Mouse (Mus musculus) lung, embryonic 14.5 days (tissue): ENCODE measurements around the gene Nol3. TPM values are rescaled to one million over a fixed set of nuclear protein-coding genes. Genes with fewer than 3 reads are reported as not detected.

ENCODE experiments used
- ATAC-seq: fragments of 200-750 bp; cut with Nextera tagmentation; 2 replicates; pipeline ENCODE4 v1.8.0; 2017; ENCODE audit warnings: mild to moderate bottlenecking, moderate TSS enrichment, moderate library complexity; ENCODE audit not compliant: insufficient read depth
- DNase-seq: peaks from one replicate; pipeline ENCODE4 v3.0.0-alpha.2; 2015
- H3K27ac ChIP-seq: fragments of 300-500 bp; sonication (generic); 2 replicates; pipeline ENCODE4 v1.5.1; 2014; ENCODE audit warnings: low read depth, mild to moderate bottlenecking, moderate library complexity
- H3K27me3 ChIP-seq: fragments of 300-500 bp; sonication (generic); 2 replicates; pipeline ENCODE4 v1.6.1; 2014; ENCODE audit warnings: low read length, control low read depth; ENCODE audit not compliant: insufficient read depth
- H3K36me3 ChIP-seq: fragments of 300-500 bp; sonication (generic); 2 replicates; pipeline ENCODE4 v1.6.1; 2014; ENCODE audit warnings: control low read depth; ENCODE audit not compliant: insufficient read depth
- H3K4me1 ChIP-seq: fragments of 300-500 bp; sonication (generic); 2 replicates; pipeline ENCODE4 v1.6.1; 2014; ENCODE audit warnings: antibody characterized with exemption, control low read depth; ENCODE audit not compliant: insufficient read depth
- H3K4me2 ChIP-seq: fragments of 300-500 bp; sonication (generic); 2 replicates; pipeline ENCODE4 v1.6.1; 2014; ENCODE audit warnings: mild to moderate bottlenecking
- H3K4me3 ChIP-seq: fragments of 300-500 bp; sonication (generic); 2 replicates; pipeline ENCODE4 v1.5.1; 2014; ENCODE audit warnings: low read depth, low read length
- H3K9ac ChIP-seq: fragments of 300-500 bp; sonication (generic); 2 replicates; pipeline ENCODE4 v1.6.1; 2014
- H3K9me3 ChIP-seq: fragments of 300-500 bp; sonication (generic); 2 replicates; pipeline ENCODE4 v1.6.1; 2016; ENCODE audit warnings: low read depth, low read length, control low read depth
- CTCF ChIP-seq: IDR thresholded peaks from 2 replicates; pipeline ENCODE4 v1.5.1; 2016; ENCODE audit warnings: antibody characterized with exemption, low read depth
- WGBS: fragments of 180-500 bp; shearing (Covaris S2); extraction: QIAGEN DNeasy Blood & Tissue Kit; methylation state at CpG from one replicate; pipeline ENCODE4 v1.1.7; 2014; 5-methylcytosine and 5-hydroxymethylcytosine counted together
- polyA plus RNA-seq: library from polyadenylated mRNA; unstranded; fragments of >200 nt; fragmentation: Nextera tagmentation; extraction: Ambion mirVana; gene quantifications from 2 replicates; pipeline ENCODE4 v1.2.1, GENCODE M21; 2014

Nol3 gene
- polyA plus RNA-seq, 1 experiment from 2014 or later = 1.1 TPM

- H3K9ac ChIP-seq = peak within 1 kb of the TSS; percentile 64
- H3K27ac ChIP-seq = no peak within 1 kb of the TSS
- DNase-seq = peak; percentile 83
- peak; percentile 64; the same call in 1 of the 2 replicates for ATAC-seq
- TF ChIP-seq CTCF = peak; percentile 29; the same call in 1 of the 2 replicates
- peaks cover 19% of the 10 kb centered on the region for H3K4me1 ChIP-seq
- no peaks in the 10 kb centered on the region for H3K9me3 ChIP-seq
- peak within 1 kb of the TSS; percentile 71 for H3K4me3 ChIP-seq
- H3K27me3 ChIP-seq = peaks cover 51% of the 10 kb centered on the region
- under 1% methylated on average over 54 of the region's 54 CpGs for WGBS
- H3K4me2 ChIP-seq = peak within 1 kb of the TSS; percentile 73
- no peaks in the 10 kb centered on the region for H3K36me3 ChIP-seq
These were observed 11.6 kb upstream of the Nol3 start, which contains the start of the genes Tradd and Fbxl8 for GRCm38 (mm10) chr8:105264024-105264982. Gene Tradd, minus strand, starts transcription at chr8:105264609. Gene Fbxl8, plus strand, starts transcription at chr8:105264648.

- Histone ChIP-seq H3K27me3 (peaks cover 52% of the 10 kb centered on the region), H3K4me2 (peak overlapping the region; percentile 73), H3K36me3 (no peaks in the 10 kb centered on the region), H3K9ac (peak overlapping the region; percentile 64), H3K4me1 (peaks cover 22% of the 10 kb centered on the region), H3K27ac (no peak overlapping the region), H3K9me3 (no peaks in the 10 kb centered on the region), H3K4me3 (peak overlapping the region; percentile 71)
- ATAC-seq (no peak), DNase-seq (no peak)
- no peak for TF ChIP-seq CTCF
- 13% methylated on average over 10 of the region's 10 CpGs for WGBS
These were observed 10.8 kb upstream of the Nol3 start for GRCm38 (mm10) chr8:105265128-105265527.

GRCm38 (mm10) chr8:105266775-105267174 is 9.2 kb upstream of the Nol3 start:
- DNase-seq = no peak
- no peak overlapping the region for H3K4me3 ChIP-seq
- H3K9ac ChIP-seq = no peak overlapping the region
- TF ChIP-seq CTCF = no peak
- no peaks in the 10 kb centered on the region for H3K36me3 ChIP-seq
- H3K27me3 ChIP-seq = peaks cover 60% of the 10 kb centered on the region
- H3K27ac ChIP-seq = no peak overlapping the region
- peaks cover 30% of the 10 kb centered on the region for H3K4me1 ChIP-seq
- no peak for ATAC-seq
- no peak overlapping the region for H3K4me2 ChIP-seq
- no peaks in the 10 kb centered on the region for H3K9me3 ChIP-seq
- WGBS = 21% methylated on average over 13 of the region's 13 CpGs

- Histone ChIP-seq H3K9ac (peak overlapping the region; percentile 26; the same call in 1 of the 2 replicates), H3K36me3 (no peaks in the 10 kb centered on the region), H3K9me3 (no peaks in the 10 kb centered on the region), H3K27me3 (peaks cover 70% of the 10 kb centered on the region), H3K4me2 (peak overlapping the region; percentile 89), H3K4me1 (peaks cover 30% of the 10 kb centered on the region), H3K27ac (no peak overlapping the region), H3K4me3 (peak overlapping the region; percentile 44)
- ATAC-seq (peak; percentile 62), DNase-seq (peak; percentile 85)
- WGBS = under 1% methylated on average over 65 of the region's 65 CpGs
- no peak for TF ChIP-seq CTCF
These were observed 7.4 kb upstream of the Nol3 start for GRCm38 (mm10) chr8:105268342-105269074.

- ATAC-seq (no peak; the same call in 1 of the 2 replicates), DNase-seq (no peak)
- H3K36me3 ChIP-seq = no peaks in the 10 kb centered on the region
- H3K27me3 ChIP-seq = peaks cover 72% of the 10 kb centered on the region
- H3K9me3 ChIP-seq = no peaks in the 10 kb centered on the region
- no peak for TF ChIP-seq CTCF
- no peak overlapping the region for H3K27ac ChIP-seq
- WGBS = 1% methylated on average over 10 of the region's 10 CpGs
- peaks cover 30% of the 10 kb centered on the region for H3K4me1 ChIP-seq
- H3K4me2 ChIP-seq = peak overlapping the region; percentile 89
- H3K9ac ChIP-seq = peak overlapping the region; percentile 40
- H3K4me3 ChIP-seq = peak overlapping the region; percentile 44
These were observed 6.9 kb upstream of the Nol3 start for GRCm38 (mm10) chr8:105269075-105269458.

- H3K9ac ChIP-seq = peak within 1 kb of the TSS; percentile 40
- peak within 1 kb of the TSS; percentile 44 for H3K4me3 ChIP-seq
- no peaks in the 10 kb centered on the region for H3K9me3 ChIP-seq
- H3K27me3 ChIP-seq = peaks cover 76% of the 10 kb centered on the region
- WGBS = under 1% methylated on average over 42 of the region's 42 CpGs
- DNase-seq (peak; percentile 65), ATAC-seq (peak; percentile 29)
- H3K36me3 ChIP-seq = no peaks in the 10 kb centered on the region
- TF ChIP-seq CTCF = no peak
- no peak within 1 kb of the TSS for H3K27ac ChIP-seq
- H3K4me1 ChIP-seq = peaks cover 30% of the 10 kb centered on the region
- peak within 1 kb of the TSS; percentile 89 for H3K4me2 ChIP-seq
These were observed 6.4 kb upstream of the Nol3 start, which contains the start of gene Hsf4 for GRCm38 (mm10) chr8:105269461-105269947. Gene Hsf4, plus strand, starts transcription at chr8:105269801.
